Mouse (Mus musculus): ENCODE data around the gene Slc7a8.

The Slc7a8 gene

GRCm38 (mm10) chr14:54698733-54699132 lies 83.0 kb downstream of the Slc7a8 start, which contains the start of gene Gm29776:
Gm29776 (minus strand) TSS chr14:54698833.
- Histone ChIP-seq H3K4me1 (replicated peaks; ENCODE audit: low read depth, low read length) (peaks cover 23% of the 10 kb centered on the region), H3K36me3 (ENCODE audit: insufficient read depth, low read length) (peaks cover 5% of the 10 kb centered on the region), H3K4me3 (replicated peaks; ENCODE audit: low read length) (no peak within 1 kb of the TSS), H3K27me3 (ENCODE audit: insufficient read depth, low read length) (peaks cover 25% of the 10 kb centered on the region), H3K9me3 (ENCODE audit: low read length) (no peaks in the 10 kb centered on the region)
- TF ChIP-seq CTCF (conservative IDR thresholded peaks at IDR 0.05; ENCODE audit: low read length), result no peak

DNA sequence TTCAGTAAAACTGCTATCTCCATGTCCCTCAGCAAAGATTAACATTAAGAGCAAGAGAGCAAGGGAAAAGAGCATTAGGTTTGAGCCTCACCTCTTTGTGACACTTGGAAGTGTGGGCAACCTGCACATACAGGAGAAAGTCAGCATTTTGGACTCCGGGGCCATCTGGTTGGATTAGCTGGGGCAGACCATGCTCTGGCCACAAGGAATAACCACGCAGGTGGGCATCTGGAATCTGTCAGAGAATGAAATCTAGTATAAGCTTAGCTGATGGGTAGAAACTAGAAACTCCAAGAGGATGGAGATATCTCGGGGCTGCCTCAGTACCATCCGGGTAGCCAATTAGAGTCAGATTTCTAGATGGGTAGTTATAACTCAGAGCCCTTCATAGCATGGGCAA lies 85.0 kb downstream of the Slc7a8 start:
- H3K36me3 ChIP-seq (ENCODE audit: insufficient read depth, low read length), result peaks cover 19% of the 10 kb centered on the region
- H3K4me1 ChIP-seq (replicated peaks; ENCODE audit: low read depth, low read length), result peaks cover 23% of the 10 kb centered on the region
- no peak overlapping the region for H3K4me3 ChIP-seq (replicated peaks; ENCODE audit: low read length)
- no peaks in the 10 kb centered on the region for H3K9me3 ChIP-seq (ENCODE audit: low read length)
- H3K27me3 ChIP-seq (ENCODE audit: insufficient read depth, low read length), result peaks cover 11% of the 10 kb centered on the region; the same call in 1 of the 2 replicates
- TF ChIP-seq POU5F1 (IDR thresholded peaks at IDR 0.05; ENCODE audit: borderline replicate concordance, low read length), result no peak
- TF ChIP-seq NANOG (IDR thresholded peaks at IDR 0.05; ENCODE audit: borderline replicate concordance, low read length), result no peak
- TF ChIP-seq CTCF (conservative IDR thresholded peaks at IDR 0.05; ENCODE audit: low read length), result no peak

GRCm38 (mm10) chr14:54695042-54695441 lies 86.7 kb downstream of the Slc7a8 start:
- H3K4me1 ChIP-seq (replicated peaks; ENCODE audit: low read depth, low read length), result peaks cover 20% of the 10 kb centered on the region
- H3K9me3 ChIP-seq (ENCODE audit: low read length), result no peaks in the 10 kb centered on the region
- no peak overlapping the region for H3K4me3 ChIP-seq (replicated peaks; ENCODE audit: low read length)
- H3K27me3 ChIP-seq (ENCODE audit: insufficient read depth, low read length), result peaks cover 11% of the 10 kb centered on the region; the same call in 1 of the 2 replicates
- peaks cover 29% of the 10 kb centered on the region for H3K36me3 ChIP-seq (ENCODE audit: insufficient read depth, low read length)
- TF ChIP-seq POU5F1 (IDR thresholded peaks at IDR 0.05; ENCODE audit: borderline replicate concordance, low read length), result no peak
- TF ChIP-seq CTCF (conservative IDR thresholded peaks at IDR 0.05; ENCODE audit: low read length), result no peak
- TF ChIP-seq NANOG (IDR thresholded peaks at IDR 0.05; ENCODE audit: borderline replicate concordance, low read length), result no peak

GRCm38 (mm10) chr14:54687251-54687650 lies 94.5 kb downstream of the Slc7a8 start:
- no peaks in the 10 kb centered on the region for H3K27me3 ChIP-seq (ENCODE audit: insufficient read depth, low read length)
- H3K4me1 ChIP-seq (replicated peaks; ENCODE audit: low read depth, low read length), result peaks cover 28% of the 10 kb centered on the region
- H3K36me3 ChIP-seq (ENCODE audit: insufficient read depth, low read length), result peaks cover 45% of the 10 kb centered on the region
- no peaks in the 10 kb centered on the region for H3K9me3 ChIP-seq (ENCODE audit: low read length)
- TF ChIP-seq POU5F1 (IDR thresholded peaks at IDR 0.05; ENCODE audit: borderline replicate concordance, low read length) (no peak), CTCF (conservative IDR thresholded peaks at IDR 0.05; ENCODE audit: low read length) (no peak), NANOG (IDR thresholded peaks at IDR 0.05; ENCODE audit: borderline replicate concordance, low read length) (no peak)
- peak overlapping the region; percentile 98 for H3K4me3 ChIP-seq (replicated peaks; ENCODE audit: low read length)

DNA sequence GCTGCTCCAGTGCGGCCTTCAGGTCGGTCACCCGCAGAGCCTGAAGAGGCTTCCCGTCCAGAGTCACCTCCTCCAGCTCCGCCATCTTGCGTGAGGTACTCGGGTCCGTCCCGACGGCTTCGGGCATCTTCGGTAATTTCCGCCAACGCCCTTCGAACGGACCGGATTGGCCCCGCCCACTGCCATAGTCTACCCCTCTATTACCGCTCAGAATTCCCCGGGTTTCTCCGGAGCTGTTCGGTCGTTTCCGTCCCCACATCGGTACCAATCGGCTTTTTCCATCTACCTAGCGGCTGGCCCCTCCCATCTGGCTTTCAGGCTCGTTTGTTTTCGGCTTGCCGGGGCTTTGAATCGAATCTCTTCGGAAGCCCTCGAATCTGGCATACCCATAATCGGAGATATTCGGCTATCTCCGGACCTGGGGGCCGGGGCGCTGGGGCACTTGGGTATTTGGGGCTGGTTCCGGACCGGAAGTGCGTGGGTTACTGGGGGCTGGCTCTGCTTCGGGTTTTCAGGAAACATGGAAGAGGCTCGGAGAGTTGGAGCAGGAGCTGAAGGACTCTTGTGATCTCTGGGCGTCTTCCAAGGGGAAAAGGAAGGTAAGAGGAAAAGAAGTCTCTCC lies 95.1 kb downstream of the Slc7a8 start, which contains the start of gene Acin1:
Gene Acin1, minus strand, starts transcription at position 410 of the 622 bp plus-strand sequence.
- H3K9me3 ChIP-seq (ENCODE audit: low read length), result no peaks in the 10 kb centered on the region
- H3K4me3 ChIP-seq (replicated peaks; ENCODE audit: low read length), result peak within 1 kb of the TSS; percentile 98
- peaks cover 28% of the 10 kb centered on the region for H3K4me1 ChIP-seq (replicated peaks; ENCODE audit: low read depth, low read length)
- TF ChIP-seq CTCF (conservative IDR thresholded peaks at IDR 0.05; ENCODE audit: low read length) (no peak), NANOG (IDR thresholded peaks at IDR 0.05; ENCODE audit: borderline replicate concordance, low read length) (no peak), POU5F1 (IDR thresholded peaks at IDR 0.05; ENCODE audit: borderline replicate concordance, low read length) (no peak)
- peaks cover 48% of the 10 kb centered on the region for H3K36me3 ChIP-seq (ENCODE audit: insufficient read depth, low read length)
- no peaks in the 10 kb centered on the region for H3K27me3 ChIP-seq (ENCODE audit: insufficient read depth, low read length)

DNA sequence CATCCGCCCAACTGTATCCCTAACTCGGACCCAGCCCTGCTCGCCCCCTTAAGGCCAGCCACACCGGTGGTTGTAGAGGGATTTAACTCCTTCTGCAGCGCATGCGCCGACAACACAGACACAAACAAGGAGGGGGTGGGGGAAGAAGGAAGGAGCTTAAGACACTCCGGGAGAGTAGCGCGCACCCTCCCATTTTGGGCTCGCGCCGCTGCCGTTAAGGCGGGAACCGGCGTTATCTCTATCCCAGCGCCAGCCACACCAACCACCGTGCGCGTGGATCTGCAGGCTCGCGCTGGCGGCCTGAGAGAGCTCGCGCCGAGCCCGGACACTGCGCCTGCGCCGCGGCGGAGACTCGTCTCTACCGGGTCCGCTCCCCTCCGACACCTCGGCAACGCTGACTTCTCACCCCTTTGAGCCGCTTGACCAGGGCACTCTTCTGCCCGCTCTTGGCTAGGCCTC lies 95.7 kb downstream of the Slc7a8 start, which contains the start of gene 1700123O20Rik:
Gene 1700123O20Rik, plus strand, starts transcription at position 154 of the 459 bp plus-strand sequence.
- H3K36me3 ChIP-seq (ENCODE audit: insufficient read depth, low read length), result peaks cover 48% of the 10 kb centered on the region
- TF ChIP-seq NANOG (IDR thresholded peaks at IDR 0.05; ENCODE audit: borderline replicate concordance, low read length) (no peak), CTCF (conservative IDR thresholded peaks at IDR 0.05; ENCODE audit: low read length) (no peak), POU5F1 (IDR thresholded peaks at IDR 0.05; ENCODE audit: borderline replicate concordance, low read length) (no peak)
- H3K4me1 ChIP-seq (replicated peaks; ENCODE audit: low read depth, low read length), result peaks cover 28% of the 10 kb centered on the region
- H3K9me3 ChIP-seq (ENCODE audit: low read length), result no peaks in the 10 kb centered on the region
- H3K27me3 ChIP-seq (ENCODE audit: insufficient read depth, low read length), result no peaks in the 10 kb centered on the region
- H3K4me3 ChIP-seq (replicated peaks; ENCODE audit: low read length), result peak within 1 kb of the TSS; percentile 98

GRCm38 (mm10) chr14:54685471-54685870 lies 96.3 kb downstream of the Slc7a8 start:
- H3K4me3 ChIP-seq (replicated peaks; ENCODE audit: low read length), result peak overlapping the region; percentile 98
- no peaks in the 10 kb centered on the region for H3K27me3 ChIP-seq (ENCODE audit: insufficient read depth, low read length)
- H3K4me1 ChIP-seq (replicated peaks; ENCODE audit: low read depth, low read length), result peaks cover 28% of the 10 kb centered on the region
- TF ChIP-seq CTCF (conservative IDR thresholded peaks at IDR 0.05; ENCODE audit: low read length) (no peak), POU5F1 (IDR thresholded peaks at IDR 0.05; ENCODE audit: borderline replicate concordance, low read length) (no peak), NANOG (IDR thresholded peaks at IDR 0.05; ENCODE audit: borderline replicate concordance, low read length) (no peak)
- peaks cover 45% of the 10 kb centered on the region for H3K36me3 ChIP-seq (ENCODE audit: insufficient read depth, low read length)
- no peaks in the 10 kb centered on the region for H3K9me3 ChIP-seq (ENCODE audit: low read length)

GRCm38 (mm10) chr14:54682396-54682795 lies 99.3 kb downstream of the Slc7a8 start:
- H3K27me3 ChIP-seq (ENCODE audit: insufficient read depth, low read length), result no peaks in the 10 kb centered on the region

More at GRCm38 (mm10) chr14:54682396-54682795, 99.3 kb downstream of the Slc7a8 start:
- Histone ChIP-seq H3K4me3 (replicated peaks; ENCODE audit: low read length) (no peak overlapping the region), H3K9me3 (ENCODE audit: low read length) (no peaks in the 10 kb centered on the region), H3K36me3 (ENCODE audit: insufficient read depth, low read length) (peaks cover 43% of the 10 kb centered on the region), H3K4me1 (replicated peaks; ENCODE audit: low read depth, low read length) (peaks cover 21% of the 10 kb centered on the region)
- TF ChIP-seq POU5F1 (IDR thresholded peaks at IDR 0.05; ENCODE audit: borderline replicate concordance, low read length), result no peak
- TF ChIP-seq NANOG (IDR thresholded peaks at IDR 0.05; ENCODE audit: borderline replicate concordance, low read length), result no peak
- TF ChIP-seq CTCF (conservative IDR thresholded peaks at IDR 0.05; ENCODE audit: low read length), result no peak

Measured in E14TG2a.4 (cell line).